Mouse (Mus musculus): ENCODE results near the gene Gm14226. TPM values are rescaled to one million over a fixed set of nuclear protein-coding genes. Genes with fewer than 3 reads are reported as not detected.
"Not testable (repeated sequence)": the region's sequence is repeated elsewhere in the genome, so short reads cannot be mapped to it uniquely, and the experiment has no call there.

Gm14226 gene
- total RNA-seq, 2 experiments from 2014 or later = 0.11 to 0.16 TPM

DNA sequence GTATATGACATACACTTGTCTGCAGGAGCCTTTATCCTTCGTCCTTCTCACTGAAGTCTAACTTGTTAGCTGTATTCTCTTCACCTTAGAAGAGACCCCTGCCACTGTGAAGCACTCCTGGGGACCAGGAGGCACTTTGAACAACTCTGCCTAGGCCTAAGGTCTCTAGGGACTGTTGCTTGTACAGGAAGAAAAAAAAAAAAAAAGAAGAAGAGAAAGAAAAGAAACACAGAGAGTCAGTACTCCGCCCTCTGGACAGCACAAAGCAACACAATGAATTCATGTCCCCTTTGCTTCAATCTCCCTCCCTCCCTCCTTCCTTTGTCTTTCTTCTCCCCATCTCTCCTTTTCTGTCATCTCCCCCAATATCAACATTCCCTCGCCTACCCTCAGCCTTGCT, 27.0 kb downstream of the Gm14226 start:
- DNase-seq (ENCODE audit: extremely low spot score in 1 of 2, low spot score in 2 of 2) = no peak

DNA sequence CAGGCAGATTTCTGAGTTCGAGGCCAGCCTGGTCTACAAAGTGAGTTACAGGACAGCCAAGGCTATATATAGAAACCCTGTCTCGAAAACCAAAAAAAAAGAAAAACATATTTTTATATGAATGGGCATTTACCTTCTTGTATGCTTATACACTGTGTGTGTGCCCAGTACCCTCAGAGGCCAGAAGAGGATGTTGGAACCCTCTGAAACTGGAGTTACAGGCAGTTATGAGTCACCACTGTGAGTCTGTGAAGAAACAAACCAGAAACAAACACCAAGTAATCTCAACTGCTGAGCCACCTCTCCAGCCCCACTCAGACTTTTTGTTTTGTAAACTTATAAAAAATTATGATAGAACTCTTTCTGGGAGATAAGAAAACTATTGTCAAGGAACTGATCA, 28.7 kb downstream of the Gm14226 start:
- no peak for DNase-seq (ENCODE audit: extremely low spot score in 1 of 2, low spot score in 2 of 2)
- intact Hi-C loops (cut with DNase I) = no loop called here

More for the DNA sequence above, 27.0 kb downstream of the Gm14226 start:
- intact Hi-C loops (cut with DNase I) = no loop called here

- intact Hi-C loops (cut with DNase I) = no loop called here
- DNase-seq (ENCODE audit: extremely low spot score in 1 of 2, low spot score in 2 of 2) = no peak
These were observed 29.5 kb downstream of the Gm14226 start for GRCm38 (mm10) chr2:155047452-155048178.

DNA sequence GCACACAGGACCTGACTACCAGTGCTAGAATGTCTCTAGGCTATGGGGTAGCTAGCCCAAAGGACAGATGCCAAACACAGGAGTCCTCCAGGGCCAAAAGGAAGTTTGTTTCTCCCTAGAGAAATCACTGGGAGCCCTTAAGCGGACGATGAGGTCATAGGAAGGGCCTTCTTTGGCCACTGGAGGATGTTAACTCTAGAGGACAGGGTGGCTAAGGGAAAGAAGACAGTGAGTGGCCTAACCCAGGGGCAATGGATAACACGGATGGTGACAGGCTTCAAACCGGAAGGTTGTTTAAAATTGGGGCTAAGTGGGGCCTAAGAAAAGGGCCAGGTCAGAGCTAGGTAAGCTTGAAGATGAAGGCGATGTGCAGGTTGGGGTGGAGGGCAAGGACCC, 32.0 kb downstream of the Gm14226 start:
- no peak for DNase-seq (ENCODE audit: extremely low spot score in 1 of 2, low spot score in 2 of 2)
- intact Hi-C loops (cut with DNase I) = no loop called here

DNA sequence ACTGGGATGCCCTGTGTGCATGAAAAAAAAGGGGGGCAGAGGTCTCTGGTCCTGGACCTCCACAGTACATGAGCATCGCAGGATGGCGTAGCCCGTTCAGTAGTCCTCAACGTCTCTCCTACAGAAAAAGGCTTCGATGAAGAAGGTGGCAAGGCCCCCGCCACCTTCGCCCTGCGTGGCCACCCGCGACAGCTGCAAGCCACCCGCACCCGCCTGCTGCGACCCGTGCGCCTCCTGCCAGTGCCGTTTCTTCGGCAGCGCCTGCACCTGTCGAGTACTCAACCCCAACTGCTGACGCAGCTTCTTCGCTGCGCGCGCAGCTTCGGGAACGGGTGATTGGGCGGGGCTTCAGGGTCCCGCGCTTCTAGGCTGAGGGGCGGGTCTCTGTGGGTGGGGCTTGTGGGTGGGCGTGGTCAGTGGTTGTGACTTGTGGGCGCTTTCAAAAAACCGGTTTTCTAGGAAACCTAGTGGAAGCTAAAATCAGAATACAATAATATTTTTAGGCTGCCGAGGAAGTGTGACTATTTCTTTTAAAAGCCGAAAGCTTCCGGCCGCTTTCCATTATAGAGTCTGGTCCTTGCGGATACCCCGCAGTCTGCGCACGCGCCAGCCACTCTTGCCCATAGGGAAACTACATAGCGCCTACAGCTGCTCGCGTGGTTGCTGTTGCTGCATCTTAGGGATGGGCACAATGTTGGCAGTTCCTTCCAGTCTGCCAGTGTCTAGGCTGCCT, 32.6 kb downstream of the Gm14226 start:
- peak; percentile 92 to 95 for DNase-seq (ENCODE audit: extremely low spot score in 1 of 2, low spot score in 2 of 2)
- intact Hi-C loops (cut with DNase I) = no loop called here

GRCm38 (mm10) chr2:155051622-155052351, 33.7 kb downstream of the Gm14226 start:
- intact Hi-C loops (cut with DNase I) = no loop called here

DNA sequence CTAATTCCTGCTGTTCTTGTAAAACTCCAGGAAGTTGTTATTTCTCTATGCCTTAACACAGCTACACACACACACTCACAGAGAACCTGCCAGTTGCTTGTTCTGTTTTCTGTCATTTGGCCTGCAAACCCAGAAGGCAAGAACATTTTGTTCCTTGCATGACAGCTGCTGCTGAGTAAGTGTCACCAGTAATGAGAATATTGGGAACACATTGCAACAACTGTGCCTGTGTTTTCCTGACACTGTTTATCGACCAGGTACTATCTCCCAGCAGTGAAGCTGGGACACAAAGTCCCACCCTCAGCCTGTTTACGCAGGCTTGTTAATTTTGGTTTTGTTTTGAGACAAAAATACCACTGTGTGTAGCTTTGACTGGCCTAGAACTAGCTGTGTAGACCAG, 34.6 kb downstream of the Gm14226 start:
- intact Hi-C loops (cut with DNase I) = no loop called here
- no peak for DNase-seq (ENCODE audit: extremely low spot score in 1 of 2, low spot score in 2 of 2)

More at GRCm38 (mm10) chr2:155051622-155052351, 33.7 kb downstream of the Gm14226 start:
- no peak for DNase-seq (ENCODE audit: extremely low spot score in 1 of 2, low spot score in 2 of 2)

- intact Hi-C loops (cut with DNase I); DNase-seq (ENCODE audit: extremely low spot score in 1 of 2, low spot score in 2 of 2): not testable (repeated sequence)
These were observed 35.4 kb downstream of the Gm14226 start for GRCm38 (mm10) chr2:155053512-155053911.

GRCm38 (mm10) chr2:155054672-155055071, 36.6 kb downstream of the Gm14226 start:
- intact Hi-C loops (cut with DNase I) = no loop called here
- DNase-seq (ENCODE audit: extremely low spot score in 1 of 2, low spot score in 2 of 2) = no peak

DNA sequence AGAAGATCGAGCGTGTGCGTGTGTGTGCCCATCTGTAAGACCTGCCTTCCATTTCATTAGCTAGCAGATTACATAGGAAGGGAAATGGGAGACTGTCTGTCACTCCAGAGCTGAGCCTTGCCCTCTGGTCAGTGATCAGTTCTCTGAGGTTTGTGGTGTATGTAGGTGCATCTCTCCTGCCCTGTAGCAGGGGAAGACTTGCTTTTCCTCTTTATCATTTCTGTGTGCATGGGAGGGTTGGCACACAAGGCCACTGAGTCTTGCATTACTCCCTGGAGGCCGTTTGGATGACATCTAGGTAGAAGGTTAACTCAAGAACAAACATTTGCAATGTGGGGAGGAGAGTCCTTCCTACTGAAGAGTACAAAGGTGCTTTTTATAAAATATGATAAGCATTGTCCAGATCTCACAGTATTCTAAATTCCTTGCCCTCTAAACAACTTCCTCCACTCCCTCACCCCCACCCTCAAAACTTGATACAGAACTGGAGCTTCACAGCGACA, 38.1 kb downstream of the Gm14226 start:
- intact Hi-C loops (cut with DNase I) = no loop called here
- DNase-seq (ENCODE audit: extremely low spot score in 1 of 2, low spot score in 2 of 2) = no peak

DNA sequence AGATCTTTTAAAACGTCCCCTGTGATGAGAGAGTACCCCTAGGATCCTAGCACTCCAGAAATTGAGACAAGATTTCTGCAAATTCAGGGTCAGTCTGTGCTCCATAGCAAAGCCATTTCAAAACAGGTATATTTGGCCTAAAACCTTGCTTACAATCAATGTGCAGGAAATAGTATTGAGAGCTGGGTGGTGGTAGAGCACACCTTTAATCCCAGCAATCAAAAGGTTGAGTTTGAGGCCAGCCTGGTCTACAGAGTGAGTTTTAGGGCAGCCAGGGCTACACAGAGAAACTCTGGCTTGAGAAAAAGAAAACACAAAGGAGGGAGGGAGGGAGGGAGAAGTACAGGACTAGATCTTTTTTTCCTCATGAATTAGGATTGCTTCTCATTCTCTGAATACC, 39.3 kb downstream of the Gm14226 start:
- intact Hi-C loops (cut with DNase I) = no loop called here
- DNase-seq (ENCODE audit: extremely low spot score in 1 of 2, low spot score in 2 of 2) = no peak

GRCm38 (mm10) chr2:155071027-155071426, 53.0 kb downstream of the Gm14226 start:
- DNase-seq (ENCODE audit: extremely low spot score in 1 of 2, low spot score in 2 of 2) = no peak
- intact Hi-C loops (cut with DNase I) = no loop called here

GRCm38 (mm10) chr2:155072353-155073145, 54.5 kb downstream of the Gm14226 start:
- intact Hi-C loops (cut with DNase I) = no loop called here
- no peak for DNase-seq (ENCODE audit: extremely low spot score in 1 of 2, low spot score in 2 of 2)

GRCm38 (mm10) chr2:155073347-155073746, 55.3 kb downstream of the Gm14226 start:
- intact Hi-C loops (cut with DNase I) = no loop called here
- no peak for DNase-seq (ENCODE audit: extremely low spot score in 1 of 2, low spot score in 2 of 2)

GRCm38 (mm10) chr2:155073978-155074765, 56.1 kb downstream of the Gm14226 start, which contains the start of gene Ahcy:
Gene Ahcy, minus strand, starts transcription at chr2:155074497.
- intact Hi-C loops (cut with DNase I) = no loop called here
- peak; percentile 80 to 93 for DNase-seq (ENCODE audit: extremely low spot score in 1 of 2, low spot score in 2 of 2)

GRCm38 (mm10) chr2:155074766-155075330, 56.8 kb downstream of the Gm14226 start:
- DNase-seq (ENCODE audit: extremely low spot score in 1 of 2, low spot score in 2 of 2) = peak in 1 of 2 experiments; percentile 11
- intact Hi-C loops (cut with DNase I) = no loop called here

DNA sequence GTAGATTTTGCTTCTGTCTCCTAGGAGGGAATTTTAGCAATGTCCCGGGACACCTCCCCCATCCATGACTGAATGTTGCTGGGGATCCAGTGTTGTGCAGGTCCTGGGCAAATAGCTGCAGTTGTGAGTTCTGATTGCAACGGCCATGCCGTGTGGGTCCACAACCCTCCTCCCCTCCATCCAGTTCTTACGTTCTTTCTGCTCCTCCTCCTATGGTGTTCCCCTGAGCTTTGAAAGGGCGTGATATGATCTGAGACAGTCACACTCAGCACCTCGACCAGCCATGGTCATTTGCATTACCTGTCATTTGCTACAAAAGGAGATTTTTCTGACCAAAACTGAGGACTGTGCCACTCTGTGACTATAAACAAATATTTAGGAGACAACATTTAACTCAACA, 57.6 kb downstream of the Gm14226 start:
- intact Hi-C loops (cut with DNase I) = no loop called here
- DNase-seq (ENCODE audit: extremely low spot score in 1 of 2, low spot score in 2 of 2) = no peak
